Mouse (Mus musculus) hindlimb bud, embryonic 11.5 days (tissue): ENCODE measurements around the gene Lmbrd1.
"Not testable (repeated sequence)": the region's sequence is repeated elsewhere in the genome, so short reads cannot be mapped to it uniquely, and the experiment has no call there.

Experiments
- DNase-seq: peaks from one replicate; pipeline ENCODE4 v3.0.0-alpha.2; 2012; ENCODE audit warnings: low read depth, low spot score; ENCODE audit errors: extremely low spot score

Lmbrd1 gene

DNA sequence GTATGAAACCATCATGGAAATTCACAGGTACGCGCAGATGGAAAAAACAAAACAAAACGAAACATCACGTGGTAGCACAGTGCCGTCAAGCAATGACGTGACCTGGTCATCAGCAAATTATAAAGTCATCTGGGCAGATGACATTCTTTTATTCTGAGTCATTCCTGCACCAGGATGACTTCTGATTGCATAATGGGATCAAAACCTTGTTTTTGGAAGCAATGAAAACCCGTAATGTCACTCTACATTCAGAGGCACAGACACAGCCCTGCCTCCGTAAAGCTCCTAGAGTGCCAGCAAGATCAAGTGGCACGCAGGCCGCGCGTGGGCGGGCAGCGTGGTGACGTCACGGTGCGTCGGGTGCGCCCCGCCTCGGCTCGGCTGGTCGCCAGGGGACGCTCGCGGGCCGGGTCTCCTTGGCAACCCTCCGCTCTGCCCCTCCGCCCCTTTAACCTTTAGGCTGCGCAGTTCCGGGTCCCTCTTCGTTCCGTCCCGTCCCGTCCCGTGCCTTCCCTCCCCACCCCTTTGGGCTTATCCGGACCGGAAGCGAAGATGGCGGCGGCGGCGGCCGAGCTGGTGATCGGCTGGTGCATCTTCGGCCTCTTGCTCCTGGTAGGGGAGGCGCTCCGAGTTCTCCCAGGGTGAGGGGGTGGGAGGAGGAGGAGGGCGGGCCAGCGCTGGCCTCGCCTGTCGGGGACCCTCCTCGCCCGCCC lies at the start of gene Lmbrd1:
Lmbrd1 (plus strand) TSS at position 426 of the 713 bp plus-strand sequence.
- DNase-seq, result peak; percentile 77

DNA sequence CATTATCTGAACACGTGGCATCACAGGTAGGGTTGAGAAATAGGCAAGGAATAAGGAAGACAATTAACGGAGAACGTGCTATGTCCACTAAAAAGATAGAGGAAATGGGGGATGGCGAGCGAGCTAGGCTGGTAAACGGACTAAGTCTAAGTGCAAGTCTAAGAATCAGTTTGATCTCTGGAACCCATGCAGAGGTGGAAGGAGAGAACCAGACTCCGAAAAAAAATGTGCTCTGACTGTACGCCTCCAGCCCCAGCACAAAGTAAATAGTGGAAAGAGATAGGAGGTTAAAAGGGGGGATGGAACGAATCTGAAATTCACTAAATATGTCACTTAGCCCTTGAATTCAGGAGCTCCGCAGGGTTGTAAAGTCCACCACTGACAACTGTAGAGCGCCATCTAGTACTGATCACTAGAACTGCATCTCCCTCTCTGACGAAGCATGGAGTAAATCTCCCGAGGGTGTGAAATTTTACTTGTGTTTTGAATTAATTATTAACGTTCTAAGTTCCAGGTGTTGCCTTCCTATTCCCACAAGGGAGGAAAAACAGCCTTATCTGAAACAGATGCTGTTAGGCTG lies 44.8 kb upstream of the Lmbrd1 start:
- DNase-seq, result peak; percentile 16

DNA sequence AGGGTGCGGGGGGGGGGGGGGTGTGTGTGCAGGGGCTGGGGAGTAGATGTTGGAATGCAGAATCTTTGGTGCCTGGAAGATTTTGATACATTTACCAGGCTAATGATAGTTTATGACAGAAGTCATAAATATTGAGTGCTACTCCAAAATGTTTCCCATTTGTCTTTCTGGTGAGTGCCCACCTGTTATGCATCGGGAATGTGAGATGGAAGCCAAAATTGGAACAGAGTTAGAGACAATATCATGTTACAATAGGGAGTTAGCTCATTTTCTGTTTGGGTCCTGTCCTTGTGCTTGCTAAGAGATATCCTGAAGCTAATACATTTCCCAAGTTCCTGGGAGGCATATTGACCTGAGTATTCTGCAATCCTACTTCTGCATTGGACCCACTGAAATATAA lies 28.3 kb upstream of the Lmbrd1 start:
- no peak for DNase-seq

DNA sequence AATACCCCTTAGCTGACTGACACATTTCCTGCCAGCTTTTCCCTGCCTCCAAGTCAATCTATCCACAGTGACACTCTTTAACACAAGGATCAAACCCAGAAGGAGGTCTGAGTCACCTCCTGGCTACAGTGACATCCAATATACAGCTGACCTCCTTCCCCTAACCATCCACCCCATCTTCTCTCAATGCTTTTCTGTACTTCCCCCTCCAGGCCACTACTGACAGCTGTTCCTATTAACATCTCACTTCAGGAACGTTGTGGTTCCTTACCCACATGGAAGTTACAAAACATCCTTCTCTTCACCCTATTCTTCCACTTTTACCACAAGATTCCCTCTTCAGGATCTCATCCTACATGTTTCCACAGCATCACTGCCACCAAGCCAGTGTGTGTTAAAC lies 18.5 kb upstream of the Lmbrd1 start:
- DNase-seq, result no peak

DNA sequence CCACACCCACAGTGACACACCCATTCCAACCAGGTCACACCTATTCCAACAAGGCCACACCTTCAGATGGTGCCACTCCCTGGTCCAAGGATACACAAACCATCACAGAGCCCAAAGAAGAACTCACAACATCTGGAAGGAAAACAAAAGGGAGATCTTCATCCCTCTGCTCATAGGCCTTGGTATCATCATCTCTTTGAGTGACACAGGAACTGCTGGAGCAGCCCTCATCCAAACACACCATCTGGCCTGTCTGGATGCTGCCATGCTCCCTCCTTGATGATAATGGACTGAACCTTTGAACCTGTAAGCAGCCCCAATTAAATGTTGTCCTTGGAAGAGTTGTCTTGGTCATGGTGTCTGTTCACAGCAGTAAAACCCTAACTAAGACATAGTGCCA lies 17.8 kb upstream of the Lmbrd1 start:
- DNase-seq, result not testable (repeated sequence)

DNA sequence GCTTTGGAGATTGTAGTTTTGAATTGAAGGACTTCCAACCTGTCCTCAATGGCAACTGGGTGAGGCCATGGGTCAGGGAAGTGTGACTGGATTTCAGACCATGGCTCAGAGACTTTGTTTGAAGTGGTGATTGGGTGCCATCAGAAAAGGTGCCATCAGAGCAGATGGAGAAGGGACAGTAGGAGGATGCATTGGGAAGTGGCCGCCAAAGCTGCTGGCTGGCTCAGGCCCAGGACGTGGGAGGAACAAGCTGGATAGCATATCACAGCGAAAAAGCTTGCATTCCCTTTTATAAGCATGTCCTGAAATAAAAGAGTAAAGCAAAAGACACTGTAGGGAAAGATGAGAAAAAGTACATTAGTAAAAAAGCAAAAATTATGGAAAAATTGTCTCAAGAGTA lies 16.9 kb upstream of the Lmbrd1 start:
- DNase-seq, result no peak

DNA sequence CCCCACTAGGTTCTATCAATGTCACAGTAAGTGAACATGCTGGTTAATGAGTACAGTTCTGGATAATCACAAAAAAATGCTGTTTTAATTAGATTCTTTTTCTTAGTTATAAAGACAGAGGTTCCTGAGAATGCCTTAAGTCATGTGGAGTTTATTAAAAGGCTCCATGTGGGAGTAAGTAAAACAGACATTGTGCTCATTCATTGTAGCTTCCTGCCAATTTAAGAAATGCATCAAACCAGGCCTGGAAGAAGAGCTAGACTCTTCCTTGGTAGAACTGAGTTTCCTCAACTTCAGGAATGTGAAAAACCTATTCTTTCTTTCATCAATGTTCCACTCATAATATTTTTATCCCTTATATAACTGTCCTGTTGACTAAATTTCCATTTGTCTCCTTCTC lies 14.3 kb upstream of the Lmbrd1 start:
- no peak for DNase-seq

DNA sequence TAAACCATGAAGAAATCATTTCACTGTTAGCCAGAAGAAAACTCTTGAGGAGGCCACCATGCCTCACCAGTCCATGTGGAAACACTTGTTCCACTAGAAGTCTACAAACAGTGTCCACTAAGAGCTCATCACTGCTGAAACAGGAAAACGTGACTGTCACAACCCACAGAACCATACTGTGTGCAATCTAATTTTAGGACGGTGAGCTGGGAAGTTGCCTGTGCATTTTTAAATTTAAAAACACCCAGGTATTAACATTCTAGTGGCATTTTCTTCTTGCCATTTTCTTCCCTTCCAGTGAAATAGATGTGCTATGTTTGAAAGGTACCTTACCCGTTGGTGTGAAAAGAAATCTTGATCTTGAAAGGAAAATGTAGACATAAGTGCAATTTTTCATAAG lies 5.2 kb upstream of the Lmbrd1 start:
- no peak for DNase-seq

DNA sequence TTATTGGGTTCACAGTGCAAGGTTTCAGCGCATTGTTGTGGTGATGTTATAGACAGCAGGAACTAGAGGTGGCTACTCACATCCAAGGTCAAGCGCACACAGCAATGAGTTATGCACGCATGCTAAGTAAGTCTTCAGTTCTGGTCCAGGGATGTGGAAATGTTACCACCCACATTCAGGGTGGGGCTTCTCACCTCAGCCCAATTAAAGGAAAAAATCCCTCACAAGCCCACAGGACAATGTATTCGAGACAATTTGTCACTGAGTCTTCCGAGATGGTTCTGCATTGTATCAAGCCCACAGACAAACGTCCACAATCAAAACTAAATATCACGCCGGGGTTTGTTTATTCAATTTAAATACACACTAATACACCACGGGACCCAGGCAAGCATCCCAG lies 724 bp upstream of the Lmbrd1 start:
- DNase-seq, result no peak

DNA sequence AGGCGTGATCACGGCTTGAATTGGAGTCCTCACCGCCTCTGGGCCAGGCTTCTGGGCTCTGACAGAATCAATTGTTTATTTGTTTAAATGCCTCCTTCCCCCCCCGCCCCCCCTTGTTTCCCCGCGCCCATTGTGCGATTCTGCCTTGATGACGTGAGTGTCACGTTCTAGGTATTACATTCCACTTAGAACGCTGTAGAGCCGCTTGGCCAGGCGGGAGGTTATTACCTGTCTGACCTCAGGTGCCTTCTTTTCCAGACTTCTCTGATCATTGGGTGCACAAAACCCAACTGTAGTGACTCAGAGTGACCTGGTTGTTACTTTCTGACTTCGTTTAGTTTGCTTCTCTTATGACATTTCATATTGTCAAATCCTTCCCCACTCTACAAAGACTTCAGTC lies 641 bp downstream of the Lmbrd1 start:
- DNase-seq, result no peak

DNA sequence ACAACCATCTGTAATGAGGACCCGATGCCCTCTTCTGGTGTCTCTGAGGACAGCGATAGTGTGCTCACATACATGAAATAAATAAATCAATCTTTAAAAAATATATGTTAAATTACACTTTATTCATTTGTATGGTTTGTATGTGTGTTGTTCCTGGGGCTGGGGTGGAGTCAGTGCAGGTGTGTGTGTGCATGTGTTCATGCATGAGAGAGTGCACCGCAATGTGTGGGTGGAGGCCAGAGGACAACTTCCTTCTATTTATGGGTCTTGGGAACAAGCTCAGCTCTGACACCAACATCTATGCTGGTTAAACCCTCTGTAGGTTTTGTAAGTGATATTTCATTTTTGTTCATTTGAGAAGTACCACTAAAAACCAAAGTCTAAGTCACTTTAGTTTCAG lies 2.6 kb downstream of the Lmbrd1 start:
- no peak for DNase-seq

DNA sequence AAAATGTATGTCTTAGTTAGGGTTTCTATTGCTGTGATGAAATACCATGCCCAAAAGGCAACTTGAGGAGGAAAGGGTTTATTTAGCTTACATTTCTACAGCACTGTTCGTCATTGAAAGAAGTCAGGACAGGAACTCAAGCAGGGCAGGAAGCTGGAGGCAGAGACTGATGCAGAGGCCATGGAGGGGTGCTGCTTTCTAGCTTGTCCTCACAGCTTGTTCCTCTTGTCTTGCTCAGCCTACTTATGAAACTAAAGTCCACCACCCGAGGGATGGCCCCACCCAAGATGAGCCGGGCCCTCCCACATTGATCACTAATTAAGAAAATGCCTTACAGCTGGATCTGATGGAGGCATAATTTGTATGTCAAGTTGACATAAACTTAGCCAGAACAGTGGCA lies 3.5 kb downstream of the Lmbrd1 start:
- DNase-seq, result no peak

DNA sequence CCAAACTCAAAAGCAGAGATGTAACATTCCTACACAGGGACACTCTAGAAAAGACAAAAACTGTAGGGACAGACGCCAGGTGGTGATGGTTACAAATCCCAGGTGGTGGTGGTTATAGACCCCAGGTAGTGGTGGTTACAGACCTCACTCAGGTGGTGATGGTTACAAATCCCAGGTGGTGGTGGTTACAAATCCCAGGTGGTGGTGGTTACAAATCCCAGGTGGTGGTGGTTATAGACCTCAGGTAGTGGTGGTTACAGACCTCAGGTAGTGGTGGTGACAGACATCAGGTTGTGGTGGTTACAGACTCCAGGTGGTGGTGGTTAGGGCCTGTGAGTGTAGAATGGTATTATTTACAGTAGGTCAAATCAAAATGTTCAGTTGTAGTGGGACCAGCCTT lies 5.5 kb downstream of the Lmbrd1 start:
- no peak for DNase-seq

DNA sequence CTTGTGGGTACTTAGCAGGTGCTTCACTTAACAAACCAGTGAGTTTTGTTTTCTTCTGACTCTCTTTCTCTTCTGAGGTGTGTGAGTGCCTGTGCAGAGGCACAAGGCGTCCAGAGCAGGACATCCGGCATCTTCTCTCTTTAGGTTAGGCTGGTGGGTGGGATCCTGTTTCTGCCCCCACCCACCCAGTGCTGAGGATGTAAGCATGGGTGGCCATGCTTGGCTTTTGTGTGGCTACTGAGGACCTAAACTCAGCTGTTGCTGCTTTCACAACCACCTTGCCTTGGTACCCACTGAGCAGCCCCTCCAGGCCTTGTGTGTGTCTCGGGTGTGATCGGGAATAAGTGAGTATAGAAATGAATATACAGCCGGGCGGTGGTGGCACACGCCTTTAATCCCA lies 7.2 kb downstream of the Lmbrd1 start:
- DNase-seq, result no peak

DNA sequence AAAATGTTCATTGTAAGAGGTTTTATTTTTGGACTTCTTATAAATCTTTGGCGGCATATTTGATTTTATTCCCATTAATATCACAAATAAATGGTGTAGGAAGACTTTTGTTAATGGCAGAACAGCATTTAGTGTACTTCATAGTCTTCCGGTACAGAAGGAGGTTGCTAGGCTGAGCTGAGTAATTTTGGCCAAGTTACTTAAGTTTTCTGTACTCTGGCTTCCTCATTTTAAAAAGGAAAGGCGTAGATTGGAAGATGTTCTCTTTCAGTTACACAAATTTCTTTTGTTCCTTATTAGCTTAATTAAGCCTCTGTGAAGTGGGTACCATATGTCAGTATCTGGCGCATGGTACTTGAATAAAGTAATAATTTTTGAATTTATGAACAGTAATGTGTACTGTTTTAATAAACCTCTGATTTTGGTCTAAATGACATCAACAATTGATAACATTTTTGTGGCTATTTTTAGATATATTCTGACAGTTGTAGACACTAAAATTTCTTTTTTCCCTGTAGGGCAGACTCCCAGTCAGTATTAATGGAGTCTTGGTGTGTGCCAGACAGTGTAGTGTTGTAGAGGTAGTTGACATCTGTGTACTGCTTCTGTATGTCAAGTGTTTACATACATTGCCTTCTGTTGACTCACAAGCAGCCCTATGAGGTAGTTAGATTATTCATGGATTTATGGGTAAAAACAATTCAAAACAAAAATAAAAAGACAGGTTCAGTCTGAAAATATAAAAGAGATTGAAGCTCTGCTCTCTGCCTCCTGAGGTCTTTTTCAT lies 8.0 kb downstream of the Lmbrd1 start:
- DNase-seq, result no peak

DNA sequence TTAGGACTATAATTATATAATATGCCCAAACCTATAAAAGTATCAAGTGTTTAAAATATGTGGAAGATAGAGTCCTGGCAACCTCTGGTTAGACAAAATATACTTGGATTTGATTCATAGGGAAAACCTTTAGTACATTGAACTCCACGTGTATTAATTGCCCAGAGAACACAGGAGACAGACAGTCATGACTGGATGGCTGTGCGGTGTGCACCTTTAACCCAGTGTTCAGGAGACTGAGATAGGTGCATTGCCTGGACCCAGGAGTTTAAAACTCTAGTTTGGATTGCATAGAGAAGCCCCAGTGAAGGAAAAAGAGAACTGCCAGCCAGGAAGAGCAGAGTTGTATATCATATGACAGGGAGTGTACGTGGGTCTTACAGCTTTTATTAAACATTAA lies 19.2 kb downstream of the Lmbrd1 start:
- no peak for DNase-seq

DNA sequence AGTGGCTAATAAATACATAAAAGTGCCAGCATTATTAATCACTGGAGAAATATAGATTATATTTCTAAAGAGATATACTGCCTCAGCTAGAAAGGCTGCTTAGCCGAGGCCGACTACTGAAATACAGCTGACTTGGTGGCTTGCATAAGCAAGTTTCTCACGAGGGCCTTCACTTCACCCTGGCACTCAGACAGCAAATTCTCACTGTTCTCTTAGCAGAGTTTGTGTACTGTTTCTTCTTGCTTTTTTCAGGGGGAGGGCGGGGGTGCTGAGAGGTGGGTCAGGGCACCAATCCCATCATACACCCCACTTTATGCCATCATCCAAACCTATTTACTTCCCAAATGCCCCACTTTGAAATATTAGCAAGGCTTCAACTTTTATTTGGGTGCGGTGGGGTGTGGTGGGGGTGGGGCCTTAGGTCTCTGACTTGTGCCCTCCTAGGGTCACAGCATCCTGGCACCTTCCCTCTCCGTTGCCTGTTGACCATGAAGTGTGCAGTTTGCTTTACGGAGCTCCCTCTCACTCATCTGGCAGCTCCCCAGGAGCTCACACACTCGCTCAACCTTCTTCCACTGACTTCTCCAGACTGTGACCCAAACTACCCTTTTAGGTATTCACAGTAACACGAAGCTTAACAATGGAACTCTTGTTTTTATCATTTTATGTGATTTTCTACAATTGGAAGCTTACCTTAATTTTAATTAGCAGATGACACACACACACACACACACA lies 19.9 kb downstream of the Lmbrd1 start:
- no peak for DNase-seq

DNA sequence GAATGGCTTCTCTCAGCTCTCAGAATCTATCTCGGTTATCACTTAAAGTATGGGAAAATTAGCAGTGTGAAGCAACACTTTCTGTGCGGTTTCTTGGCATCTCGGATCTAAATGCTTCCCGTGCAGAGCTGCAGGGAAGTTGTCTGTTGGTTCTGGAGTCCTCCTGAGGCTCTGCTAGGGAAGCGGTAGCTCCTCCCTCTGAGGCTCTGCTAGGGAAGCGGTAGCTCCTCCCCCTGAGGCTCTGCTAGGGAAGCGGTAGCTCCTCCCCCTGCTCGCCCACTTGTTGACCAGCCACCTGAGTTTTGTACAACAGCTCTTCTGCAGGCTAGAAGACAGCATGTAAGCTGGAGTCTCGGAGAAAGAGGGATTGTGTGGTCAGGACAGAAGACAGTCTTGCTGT lies 20.9 kb downstream of the Lmbrd1 start:
- no peak for DNase-seq

DNA sequence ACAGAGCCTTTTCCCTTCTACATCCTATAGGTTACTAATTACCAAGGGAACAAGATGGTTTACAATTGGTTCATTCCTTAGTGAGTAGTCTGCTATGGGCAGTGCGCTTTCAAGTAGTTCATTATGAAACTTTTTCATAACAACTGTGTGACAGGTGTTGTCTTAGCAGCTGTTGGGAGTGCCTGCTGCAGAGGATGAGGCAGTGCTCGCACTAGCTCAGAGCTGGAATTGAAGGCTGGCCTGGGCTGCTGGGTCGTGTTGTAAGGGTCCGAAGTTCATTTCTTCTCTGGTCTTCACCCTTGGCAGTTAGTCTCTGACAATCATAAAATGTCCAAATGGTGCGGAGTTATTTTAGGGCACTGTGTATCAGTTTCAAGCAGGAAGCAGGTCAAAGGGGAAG lies 21.8 kb downstream of the Lmbrd1 start:
- no peak for DNase-seq

DNA sequence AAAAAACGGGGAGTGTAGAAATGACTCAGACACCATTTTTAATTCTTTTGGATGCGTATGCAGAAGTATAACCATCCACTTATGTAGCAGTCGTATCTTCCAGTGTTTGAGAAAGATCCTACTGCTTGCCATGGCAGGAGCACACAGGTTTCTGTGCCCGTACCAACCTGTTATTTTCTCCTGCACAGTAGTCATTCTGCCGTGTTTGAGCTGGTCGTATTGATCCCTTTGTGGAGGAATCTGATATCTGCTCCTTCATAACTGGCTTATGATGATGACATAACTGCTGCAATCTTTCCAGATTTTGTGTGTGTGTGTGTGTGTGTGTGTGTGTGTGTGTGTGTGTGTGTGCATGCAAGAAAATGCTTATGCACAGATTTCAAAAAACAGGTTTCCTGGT lies 25.4 kb downstream of the Lmbrd1 start:
- no peak for DNase-seq

DNA sequence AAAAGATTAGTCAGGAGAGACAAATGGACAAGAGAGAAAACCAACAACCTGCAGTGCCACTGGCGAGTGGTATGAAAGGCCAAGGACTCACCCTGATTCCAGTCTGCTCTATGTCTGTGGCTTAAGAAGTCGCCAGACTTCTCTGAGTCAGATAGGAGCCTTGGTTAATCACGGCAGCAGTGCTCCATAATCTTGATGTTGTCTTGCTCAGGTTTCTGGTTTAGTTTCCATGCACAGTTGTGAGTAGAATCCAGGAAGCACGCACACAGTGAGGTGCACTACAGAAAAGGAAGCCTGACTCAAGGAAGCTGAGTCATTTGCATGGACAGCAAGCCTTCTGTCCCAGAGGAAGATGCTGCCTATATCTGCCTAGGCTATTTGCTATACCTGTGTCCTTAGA lies 37.9 kb downstream of the Lmbrd1 start:
- DNase-seq, result no peak

DNA sequence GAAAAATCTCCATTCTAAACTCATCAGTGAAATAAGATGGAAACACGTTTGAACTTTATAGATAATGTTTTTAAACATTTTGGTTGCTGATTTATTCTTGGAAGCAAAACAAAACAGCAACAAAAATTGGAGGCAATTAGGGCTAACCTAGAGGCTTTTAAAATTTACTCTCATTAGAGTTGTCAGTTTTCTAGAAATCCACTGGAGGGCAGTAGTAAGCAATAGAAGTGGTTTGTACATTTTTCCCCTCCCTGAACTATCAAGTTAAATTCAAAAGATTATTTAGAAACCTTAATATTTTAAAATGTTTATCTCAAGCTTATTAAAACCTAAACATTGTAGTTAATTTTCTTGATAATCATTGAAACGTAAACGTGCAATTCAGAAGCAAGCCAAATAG lies 41.2 kb downstream of the Lmbrd1 start:
- no peak for DNase-seq
